Mouse (Mus musculus) layer of hippocampus, adult 18-20 months (tissue): ENCODE data around the gene Atpaf1. TPM values are rescaled to one million over a fixed set of nuclear protein-coding genes. Genes with fewer than 3 reads are reported as not detected.

ENCODE experiments used
- DNase-seq, 2 experiments: peaks; one replicate each; pipeline ENCODE4 v3.0.0; 2022; ENCODE audit warnings: low spot score in 2 of 2
- total RNA-seq, 2 experiments: library from RNA; stranded (reverse); gene quantifications; 2 replicates each; pipeline ENCODE4 v1.2.3; 2021

The Atpaf1 gene
- total RNA-seq, 2 experiments from 2014 or later: 65.5 to 66.4 TPM

GRCm38 (mm10) chr4:115799981-115800380, 15.4 kb downstream of the Atpaf1 start:
- no peak for DNase-seq

GRCm38 (mm10) chr4:115812326-115812725, 27.7 kb downstream of the Atpaf1 start:
- DNase-seq: no peak

GRCm38 (mm10) chr4:115815606-115816005, 31.0 kb downstream of the Atpaf1 start:
- no peak for DNase-seq

- DNase-seq: no peak
These were observed 35.6 kb downstream of the Atpaf1 start for GRCm38 (mm10) chr4:115820199-115820598.

- no peak for DNase-seq
These were observed 36.3 kb downstream of the Atpaf1 start for GRCm38 (mm10) chr4:115820944-115821343.

- no peak for DNase-seq
These were observed 36.8 kb downstream of the Atpaf1 start for GRCm38 (mm10) chr4:115821431-115821830.

- DNase-seq: no peak
These were observed 37.3 kb downstream of the Atpaf1 start for GRCm38 (mm10) chr4:115821928-115822327.

GRCm38 (mm10) chr4:115824178-115824577, 39.6 kb downstream of the Atpaf1 start:
- no peak for DNase-seq

- DNase-seq: no peak
These were observed 40.7 kb downstream of the Atpaf1 start for GRCm38 (mm10) chr4:115825271-115825670.

GRCm38 (mm10) chr4:115827066-115827465, 42.5 kb downstream of the Atpaf1 start:
- no peak for DNase-seq

GRCm38 (mm10) chr4:115827535-115827887, 42.9 kb downstream of the Atpaf1 start:
- no peak for DNase-seq

- peak; percentile 32 to 53 for DNase-seq
These were observed 43.4 kb downstream of the Atpaf1 start, which contains the start of gene Mob3c for GRCm38 (mm10) chr4:115827888-115828571. TSS of gene Mob3c (plus strand) at chr4:115828092.

- DNase-seq: no peak
These were observed 43.9 kb downstream of the Atpaf1 start for GRCm38 (mm10) chr4:115828572-115828902.

GRCm38 (mm10) chr4:115830491-115830890, 45.9 kb downstream of the Atpaf1 start:
- DNase-seq: no peak

GRCm38 (mm10) chr4:115831221-115831620, 46.6 kb downstream of the Atpaf1 start:
- DNase-seq: no peak

GRCm38 (mm10) chr4:115832040-115832439, 47.4 kb downstream of the Atpaf1 start:
- no peak for DNase-seq

GRCm38 (mm10) chr4:115835576-115835975, 51.0 kb downstream of the Atpaf1 start:
- DNase-seq: no peak

- no peak for DNase-seq
These were observed 53.6 kb downstream of the Atpaf1 start for GRCm38 (mm10) chr4:115838196-115838595.

- DNase-seq: peak; percentile 83 to 94
These were observed 54.4 kb downstream of the Atpaf1 start, which contains the start of gene Mknk1 for GRCm38 (mm10) chr4:115838696-115839641. TSS of gene Mknk1 (plus strand) at chr4:115839198.

- no peak for DNase-seq
These were observed 55.3 kb downstream of the Atpaf1 start for GRCm38 (mm10) chr4:115839956-115840355.

- DNase-seq: no peak
These were observed 56.2 kb downstream of the Atpaf1 start for GRCm38 (mm10) chr4:115840842-115841241.

- DNase-seq: no peak
These were observed 62.0 kb downstream of the Atpaf1 start for GRCm38 (mm10) chr4:115846656-115847055.
